Mouse (Mus musculus) hindbrain, embryonic 14.5 days (tissue): ENCODE results near the gene Atp13a2. TPM values are rescaled to one million over a fixed set of nuclear protein-coding genes. Genes with fewer than 3 reads are reported as not detected.

ENCODE experiments used
- ATAC-seq: fragments of 200-750 bp; cut with Nextera tagmentation; 2 replicates; pipeline ENCODE4 v1.8.0; 2017; ENCODE audit warnings: moderate number of reproducible peaks, mild to moderate bottlenecking, moderate TSS enrichment, moderate library complexity; ENCODE audit not compliant: low FRiP score
- DNase-seq: peaks from one replicate; pipeline ENCODE4 v3.0.0-alpha.2; 2015; ENCODE audit warnings: low spot score
- H3K27ac ChIP-seq: fragments of 300-500 bp; sonication (generic); 2 replicates; pipeline ENCODE4 v1.5.1; 2014; ENCODE audit warnings: mild to moderate bottlenecking, moderate library complexity
- H3K27me3 ChIP-seq: fragments of 300-500 bp; sonication (generic); 2 replicates; pipeline ENCODE4 v1.6.1; 2014; ENCODE audit warnings: mild to moderate bottlenecking, low read length, mixed read lengths; ENCODE audit not compliant: control insufficient read depth, insufficient read depth
- H3K36me3 ChIP-seq: fragments of 300-500 bp; sonication (generic); replicated peaks from 2 replicates; pipeline ENCODE4 v1.6.1; 2014; ENCODE audit not compliant: control insufficient read depth, insufficient read depth
- H3K4me1 ChIP-seq: fragments of 300-500 bp; sonication (generic); replicated peaks from 2 replicates; pipeline ENCODE4 v1.6.1; 2014; ENCODE audit warnings: antibody characterized with exemption, low read length, mixed read lengths; ENCODE audit not compliant: control insufficient read depth, insufficient read depth
- H3K4me2 ChIP-seq: fragments of 300-500 bp; sonication (generic); replicated peaks from 2 replicates; pipeline ENCODE4 v1.6.1; 2014; ENCODE audit warnings: mild to moderate bottlenecking, moderate library complexity
- H3K4me3 ChIP-seq: fragments of 300-500 bp; sonication (generic); replicated peaks from 2 replicates; pipeline ENCODE4 v1.5.1; 2014; ENCODE audit warnings: mild to moderate bottlenecking, low read length
- H3K9ac ChIP-seq: fragments of 300-500 bp; sonication (generic); 2 replicates; pipeline ENCODE4 v1.6.1; 2014
- H3K9me3 ChIP-seq: fragments of 300-500 bp; sonication (generic); 2 replicates; pipeline ENCODE4 v1.6.1; 2016; ENCODE audit warnings: low read length; ENCODE audit not compliant: control insufficient read depth
- WGBS: fragments of 180-500 bp; shearing (Covaris S2); extraction: QIAGEN DNeasy Blood & Tissue Kit; methylation state at CpG from one replicate; pipeline ENCODE4 v1.1.7; 2014; 5-methylcytosine and 5-hydroxymethylcytosine counted together
- polyA plus RNA-seq: library from polyadenylated mRNA; unstranded; fragments of >200 nt; fragmentation: Nextera tagmentation; extraction: Ambion mirVana; gene quantifications from 2 replicates; pipeline ENCODE4 v1.2.1, GENCODE M21; 2014

Gene Atp13a2
- polyA plus RNA-seq, 1 experiment from 2014 or later, result 176 TPM

GRCm38 (mm10) chr4:140949616-140950015, 37.1 kb upstream of the Atp13a2 start:
- H3K4me1 ChIP-seq, result no peaks in the 10 kb centered on the region
- ATAC-seq (no peak), DNase-seq (no peak)
- no peaks in the 10 kb centered on the region for H3K36me3 ChIP-seq
- 90% methylated on average over 16 of the region's 16 CpGs for WGBS
- H3K9ac ChIP-seq, result no peak overlapping the region
- H3K27me3 ChIP-seq, result no peaks in the 10 kb centered on the region
- H3K9me3 ChIP-seq, result no peaks in the 10 kb centered on the region
- no peak overlapping the region for H3K4me2 ChIP-seq
- no peak overlapping the region for H3K4me3 ChIP-seq
- no peak overlapping the region for H3K27ac ChIP-seq

- Histone ChIP-seq H3K9ac (no peak overlapping the region), H3K4me3 (no peak overlapping the region), H3K27me3 (no peaks in the 10 kb centered on the region), H3K9me3 (no peaks in the 10 kb centered on the region), H3K4me1 (no peaks in the 10 kb centered on the region), H3K36me3 (no peaks in the 10 kb centered on the region), H3K4me2 (no peak overlapping the region), H3K27ac (no peak overlapping the region)
- 70% methylated on average over 3 of the region's 3 CpGs for WGBS
- no peak for DNase-seq
- ATAC-seq, result no peak
Observed at GRCm38 (mm10) chr4:140950574-140950973, 36.1 kb upstream of the Atp13a2 start.

GRCm38 (mm10) chr4:140951861-140952641, 34.6 kb upstream of the Atp13a2 start:
- Histone ChIP-seq H3K36me3 (no peaks in the 10 kb centered on the region), H3K4me1 (peaks cover 5% of the 10 kb centered on the region; the same call in 1 of the 2 replicates), H3K27ac (no peak overlapping the region), H3K9ac (no peak overlapping the region), H3K4me3 (no peak overlapping the region), H3K27me3 (no peaks in the 10 kb centered on the region), H3K4me2 (no peak overlapping the region), H3K9me3 (no peaks in the 10 kb centered on the region)
- WGBS, result 89% methylated on average over 18 of the region's 18 CpGs
- DNase-seq (no peak), ATAC-seq (no peak)

GRCm38 (mm10) chr4:140957131-140957702, 29.5 kb upstream of the Atp13a2 start:
- DNase-seq (no peak), ATAC-seq (no peak)
- peak overlapping the region; percentile 78 for H3K4me2 ChIP-seq
- H3K27me3 ChIP-seq, result no peaks in the 10 kb centered on the region
- H3K27ac ChIP-seq, result peak overlapping the region; percentile 79
- H3K9ac ChIP-seq, result peak overlapping the region; percentile 60
- peak overlapping the region; percentile 39 for H3K4me3 ChIP-seq
- H3K4me1 ChIP-seq, result peaks cover 21% of the 10 kb centered on the region
- 8% methylated on average over 17 of the region's 17 CpGs for WGBS
- H3K9me3 ChIP-seq, result no peaks in the 10 kb centered on the region
- H3K36me3 ChIP-seq, result no peaks in the 10 kb centered on the region

DNA sequence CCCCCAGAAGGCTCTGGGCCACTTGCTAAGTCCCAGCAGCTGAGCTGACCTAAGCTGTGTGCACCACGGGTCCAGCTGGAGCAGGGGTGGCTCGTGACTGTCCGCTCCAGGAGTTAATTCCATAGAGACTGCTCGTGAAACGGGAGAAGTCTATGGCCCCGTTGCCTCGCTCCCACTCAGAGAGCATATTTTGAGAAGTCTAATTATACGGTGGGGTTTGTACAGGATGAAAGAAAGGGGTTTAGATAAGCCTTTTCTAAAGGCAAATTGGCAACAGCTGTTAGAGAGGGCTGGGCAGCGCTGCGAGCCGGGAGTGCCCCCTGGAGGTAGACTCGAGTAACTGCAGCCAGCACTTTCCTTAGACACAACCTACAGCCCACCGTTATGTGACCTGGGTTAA, 28.9 kb upstream of the Atp13a2 start:
- Histone ChIP-seq H3K9ac (peak overlapping the region; percentile 60), H3K27me3 (no peaks in the 10 kb centered on the region), H3K36me3 (no peaks in the 10 kb centered on the region), H3K9me3 (no peaks in the 10 kb centered on the region), H3K27ac (peak overlapping the region; percentile 79), H3K4me3 (peak overlapping the region; percentile 39), H3K4me2 (peak overlapping the region; percentile 78), H3K4me1 (peaks cover 26% of the 10 kb centered on the region)
- under 1% methylated on average over 13 of the region's 13 CpGs for WGBS
- DNase-seq, result peak; percentile 87
- no peak for ATAC-seq

- ATAC-seq, result no peak
- Histone ChIP-seq H3K9ac (no peak overlapping the region), H3K36me3 (no peaks in the 10 kb centered on the region), H3K9me3 (no peaks in the 10 kb centered on the region), H3K4me2 (no peak overlapping the region), H3K27ac (no peak overlapping the region), H3K4me3 (no peak overlapping the region), H3K27me3 (no peaks in the 10 kb centered on the region), H3K4me1 (peaks cover 29% of the 10 kb centered on the region)
- 68% methylated on average over 6 of the region's 6 CpGs for WGBS
- DNase-seq, result no peak
Observed at GRCm38 (mm10) chr4:140958319-140958718, 28.4 kb upstream of the Atp13a2 start.

- Histone ChIP-seq H3K4me3 (no peak overlapping the region), H3K4me2 (no peak overlapping the region), H3K27ac (no peak overlapping the region), H3K9me3 (no peaks in the 10 kb centered on the region), H3K9ac (no peak overlapping the region), H3K36me3 (no peaks in the 10 kb centered on the region), H3K4me1 (peaks cover 29% of the 10 kb centered on the region), H3K27me3 (no peaks in the 10 kb centered on the region)
- 90% methylated on average over 7 of the region's 7 CpGs for WGBS
- DNase-seq (no peak), ATAC-seq (no peak)
Observed at GRCm38 (mm10) chr4:140959128-140959679, 27.5 kb upstream of the Atp13a2 start.

- Histone ChIP-seq H3K27ac (no peak overlapping the region), H3K9me3 (no peaks in the 10 kb centered on the region), H3K27me3 (no peaks in the 10 kb centered on the region), H3K4me2 (peak overlapping the region; percentile 91; the same call in 1 of the 2 replicates), H3K4me1 (peaks cover 29% of the 10 kb centered on the region), H3K4me3 (no peak overlapping the region), H3K36me3 (no peaks in the 10 kb centered on the region), H3K9ac (no peak overlapping the region)
- WGBS, result 80% methylated on average over 10 of the region's 10 CpGs
- ATAC-seq, result no peak
- DNase-seq, result no peak
Observed at GRCm38 (mm10) chr4:140959715-140960479, 26.8 kb upstream of the Atp13a2 start.
